Mouse (Mus musculus) hindbrain, postnatal 0 days (tissue): ENCODE results near the gene Rbm6. TPM values are rescaled to one million over a fixed set of nuclear protein-coding genes. Genes with fewer than 3 reads are reported as not detected.
A peak's percentile ranks its signal among the peaks of the same experiment; 100 is the strongest.

ENCODE experiments used
- ATAC-seq: fragments of 200-750 bp; cut with Nextera tagmentation; 2 replicates; pipeline ENCODE4 v1.8.0; 2017; ENCODE audit warnings: mild to moderate bottlenecking, moderate TSS enrichment, moderate library complexity
- DNase-seq: peaks from one replicate; pipeline ENCODE4 v3.0.0-alpha.2; 2015; ENCODE audit warnings: low spot score
- H3K27ac ChIP-seq: fragments of 300-500 bp; sonication (generic); 2 replicates; pipeline ENCODE4 v1.5.1; 2014; ENCODE audit warnings: mild to moderate bottlenecking
- H3K27me3 ChIP-seq: fragments of 300-500 bp; sonication (generic); 2 replicates; pipeline ENCODE4 v1.6.1; 2014; ENCODE audit warnings: low read length, mixed read lengths; ENCODE audit not compliant: insufficient read depth
- H3K36me3 ChIP-seq: fragments of 300-500 bp; sonication (generic); 2 replicates; pipeline ENCODE4 v1.6.1; 2014; ENCODE audit warnings: low read length, mixed read lengths; ENCODE audit not compliant: insufficient read depth
- H3K4me1 ChIP-seq: fragments of 300-500 bp; sonication (generic); 2 replicates; pipeline ENCODE4 v1.6.1; 2014; ENCODE audit warnings: antibody characterized with exemption, low read length, mixed read lengths; ENCODE audit not compliant: insufficient read depth
- H3K4me2 ChIP-seq: fragments of 300-500 bp; sonication (generic); 2 replicates; pipeline ENCODE4 v1.6.1; 2014; ENCODE audit warnings: low read depth, mild to moderate bottlenecking, low read length, moderate library complexity, mixed read lengths
- H3K4me3 ChIP-seq: fragments of 300-500 bp; sonication (generic); 2 replicates; pipeline ENCODE4 v1.5.1; 2014; ENCODE audit warnings: low read length
- H3K9ac ChIP-seq: fragments of 300-500 bp; sonication (generic); replicated peaks from 2 replicates; pipeline ENCODE4 v1.6.1; 2014; ENCODE audit warnings: mild to moderate bottlenecking, low read length, moderate library complexity, mixed read lengths
- H3K9me3 ChIP-seq: fragments of 300-500 bp; sonication (generic); 2 replicates; pipeline ENCODE4 v1.6.1; 2016; ENCODE audit warnings: low read length, mixed read lengths
- CTCF ChIP-seq: IDR thresholded peaks from 2 replicates; pipeline ENCODE4 v1.5.1; 2016; ENCODE audit warnings: antibody characterized with exemption, control low read depth, low read depth
- WGBS: fragments of 180-500 bp; shearing (Covaris S2); extraction: QIAGEN DNeasy Blood & Tissue Kit; methylation state at CpG from one replicate; pipeline ENCODE4 v1.1.7; 2014; 5-methylcytosine and 5-hydroxymethylcytosine counted together
- polyA plus RNA-seq: library from polyadenylated mRNA; unstranded; fragments of >200 nt; fragmentation: Nextera tagmentation; extraction: Ambion mirVana; gene quantifications from 2 replicates; pipeline ENCODE4 v1.2.1, GENCODE M21; 2015
- total RNA-seq: library from RNA; depleted of rRNA; stranded (reverse); fragments of >200 nt; gene quantifications from 2 replicates; pipeline ENCODE4 v1.2.3, GENCODE M21; 2014

Rbm6 gene
- total and polyA plus RNA-seq, 2 experiments from 2014 or later: 55.0 to 62.3 TPM

DNA sequence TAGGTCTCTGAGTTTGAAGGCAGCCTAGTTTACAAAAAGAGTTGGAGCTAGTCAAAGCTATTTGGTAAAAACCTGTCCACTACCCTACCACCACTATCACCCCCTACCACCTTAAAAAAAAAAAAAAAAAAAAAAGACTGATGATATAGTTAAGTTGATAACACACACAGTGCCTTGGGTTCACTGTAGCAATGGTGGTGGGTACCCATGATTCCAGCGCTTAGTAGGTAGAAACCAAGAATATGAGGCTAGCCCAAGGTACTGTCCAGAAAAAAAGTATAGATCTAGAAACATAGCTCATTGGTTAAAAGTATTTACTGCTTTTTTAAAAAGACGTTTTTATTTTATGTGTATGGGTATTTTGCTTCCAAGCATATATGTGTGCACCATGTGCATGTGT lies 30.3 kb downstream of the Rbm6 start:
- no peak overlapping the region for H3K4me3 ChIP-seq
- no peak overlapping the region for H3K27ac ChIP-seq
- H3K4me1 ChIP-seq: no peaks in the 10 kb centered on the region
- ATAC-seq (no peak), DNase-seq (no peak)
- H3K27me3 ChIP-seq: no peaks in the 10 kb centered on the region
- H3K36me3 ChIP-seq: no peaks in the 10 kb centered on the region; the same call in 1 of the 2 replicates
- no peak overlapping the region for H3K9ac ChIP-seq
- WGBS: 97% methylated on average over 2 of the region's 2 CpGs
- H3K9me3 ChIP-seq: no peaks in the 10 kb centered on the region
- no peak for TF ChIP-seq CTCF
- no peak overlapping the region for H3K4me2 ChIP-seq

DNA sequence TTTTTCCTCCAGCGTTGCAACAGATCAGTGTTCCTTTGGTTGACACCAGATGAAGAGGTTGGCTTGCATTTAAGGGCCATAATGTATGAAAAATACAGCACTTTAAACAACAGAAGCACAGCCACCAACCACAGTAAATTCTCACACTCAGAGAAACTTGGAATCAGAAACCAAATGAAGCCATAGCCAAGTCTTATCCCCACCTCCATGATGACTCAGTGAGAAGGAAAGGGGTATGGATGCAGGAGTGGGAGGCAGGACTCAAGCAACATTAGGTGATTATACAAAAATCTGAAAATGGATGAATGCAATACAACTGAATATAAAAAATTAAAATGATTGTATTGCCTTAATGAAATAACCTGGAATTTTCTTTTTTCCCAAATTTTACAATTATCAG lies 34.2 kb downstream of the Rbm6 start:
- ATAC-seq (no peak), DNase-seq (no peak)
- no peaks in the 10 kb centered on the region for H3K9me3 ChIP-seq
- no peak overlapping the region for H3K4me2 ChIP-seq
- TF ChIP-seq CTCF: no peak
- no peak overlapping the region for H3K9ac ChIP-seq
- 100% methylated on average over 1 of the region's 1 CpGs for WGBS
- H3K4me1 ChIP-seq: no peaks in the 10 kb centered on the region
- H3K27ac ChIP-seq: no peak overlapping the region
- H3K4me3 ChIP-seq: no peak overlapping the region
- no peaks in the 10 kb centered on the region for H3K27me3 ChIP-seq
- no peaks in the 10 kb centered on the region; the same call in 1 of the 2 replicates for H3K36me3 ChIP-seq

DNA sequence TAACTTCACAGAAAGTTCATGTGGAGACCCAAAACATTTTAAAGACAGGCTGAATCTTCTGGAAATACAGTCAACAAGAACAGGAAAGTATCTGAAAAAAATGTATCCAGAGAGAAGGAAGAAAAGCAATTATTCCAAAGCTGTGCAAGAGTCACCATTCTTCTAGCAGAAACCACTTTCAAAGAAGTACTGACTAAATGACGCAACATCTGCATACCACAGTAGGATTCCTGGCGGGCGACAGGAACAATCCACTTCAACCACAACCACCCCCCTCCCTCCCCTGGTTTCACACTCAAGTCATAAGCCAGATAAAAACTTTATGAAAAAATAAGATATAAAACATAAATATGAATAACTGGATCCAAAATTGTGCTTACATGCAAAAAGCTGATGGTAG lies 39.2 kb downstream of the Rbm6 start:
- Histone ChIP-seq H3K4me1 (no peaks in the 10 kb centered on the region), H3K4me2 (no peak overlapping the region), H3K9ac (no peak overlapping the region), H3K27ac (no peak overlapping the region), H3K27me3 (no peaks in the 10 kb centered on the region), H3K36me3 (peaks cover 6% of the 10 kb centered on the region; the same call in 1 of the 2 replicates), H3K9me3 (no peaks in the 10 kb centered on the region), H3K4me3 (no peak overlapping the region)
- 86% methylated on average over 3 of the region's 3 CpGs for WGBS
- ATAC-seq (no peak), DNase-seq (no peak)
- no peak for TF ChIP-seq CTCF

DNA sequence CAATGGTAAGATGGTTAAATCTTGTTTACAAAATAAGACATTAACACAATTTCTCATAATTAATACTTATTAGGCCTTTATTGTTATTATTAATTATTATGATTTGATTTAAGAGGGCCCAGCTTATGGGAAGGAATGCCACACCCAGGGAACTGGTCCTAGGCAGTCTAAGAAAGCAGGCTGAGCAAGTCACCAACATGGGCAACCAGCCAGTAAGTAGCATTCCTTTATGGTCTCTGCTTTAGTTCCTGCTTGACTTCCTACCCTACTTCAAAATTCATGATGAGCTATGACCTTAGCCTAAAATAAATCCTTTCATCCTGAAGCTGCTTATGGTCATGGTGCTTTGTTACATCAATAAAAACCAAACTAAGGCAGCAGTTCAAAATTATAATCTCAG lies 41.3 kb downstream of the Rbm6 start:
- Histone ChIP-seq H3K9me3 (no peaks in the 10 kb centered on the region), H3K4me3 (no peak overlapping the region), H3K4me1 (no peaks in the 10 kb centered on the region), H3K27me3 (no peaks in the 10 kb centered on the region), H3K9ac (no peak overlapping the region), H3K4me2 (no peak overlapping the region), H3K27ac (no peak overlapping the region), H3K36me3 (peaks cover 6% of the 10 kb centered on the region; the same call in 1 of the 2 replicates)
- DNase-seq: no peak
- no peak for ATAC-seq
- TF ChIP-seq CTCF: no peak

DNA sequence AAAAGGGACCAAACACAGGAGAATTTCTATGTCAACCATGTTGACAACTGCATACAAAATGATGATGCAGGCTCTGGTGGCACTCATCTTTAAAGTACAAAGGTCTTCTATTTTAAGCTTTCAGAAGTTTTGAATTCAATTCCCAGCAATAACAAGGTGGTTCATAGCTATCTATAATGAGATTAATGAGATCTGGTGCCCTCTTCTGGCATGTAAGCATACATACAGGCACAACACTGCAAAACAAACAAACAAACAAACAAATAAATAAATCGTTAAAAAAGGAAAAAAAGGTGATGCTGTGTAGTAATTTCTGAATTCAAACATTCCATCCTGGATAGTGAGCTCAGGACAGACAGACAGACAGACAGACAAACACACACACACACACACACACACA lies 60.9 kb downstream of the Rbm6 start:
- ATAC-seq (no peak), DNase-seq (no peak)

DNA sequence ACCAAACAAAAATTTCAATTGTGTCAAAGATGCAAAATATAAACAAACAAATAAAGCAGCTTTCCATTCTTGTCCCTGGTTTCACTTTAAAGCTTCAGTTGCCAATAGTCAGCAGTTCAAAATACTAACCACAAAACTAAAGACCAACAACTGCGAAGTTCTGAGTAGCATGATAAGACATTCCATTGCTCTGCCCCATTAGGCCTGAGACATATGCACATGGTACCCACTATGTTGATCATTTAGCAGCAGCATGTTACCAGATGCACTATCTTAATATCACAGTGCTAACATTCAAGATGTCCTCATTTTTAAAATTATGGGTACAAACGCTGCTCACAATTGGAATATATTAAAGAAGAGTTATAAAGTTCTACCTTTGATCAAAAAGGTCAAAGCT lies 62.1 kb downstream of the Rbm6 start:
- H3K9ac ChIP-seq: no peak overlapping the region
- H3K4me2 ChIP-seq: no peak overlapping the region
- no peaks in the 10 kb centered on the region for H3K27me3 ChIP-seq
- no peak overlapping the region for H3K27ac ChIP-seq
- TF ChIP-seq CTCF: no peak
- no peaks in the 10 kb centered on the region for H3K4me1 ChIP-seq
- no peak for ATAC-seq
- no peak overlapping the region for H3K4me3 ChIP-seq
- WGBS: 95% methylated on average over 2 of the region's 2 CpGs
- H3K9me3 ChIP-seq: no peaks in the 10 kb centered on the region
- H3K36me3 ChIP-seq: 0 out of 2 replicates have a peak, but pooled peaks cover 5% of the 10 kb centered on the region
- DNase-seq: no peak

More for the DNA sequence above, 60.9 kb downstream of the Rbm6 start:
- H3K9me3 ChIP-seq: no peaks in the 10 kb centered on the region
- H3K4me1 ChIP-seq: no peaks in the 10 kb centered on the region
- no peak overlapping the region for H3K9ac ChIP-seq
- WGBS: 91% methylated on average over 1 of the region's 1 CpGs
- H3K4me3 ChIP-seq: no peak overlapping the region
- no peak overlapping the region for H3K4me2 ChIP-seq
- no peak overlapping the region for H3K27ac ChIP-seq
- no peaks in the 10 kb centered on the region for H3K27me3 ChIP-seq
- TF ChIP-seq CTCF: 0 out of 2 replicates have a peak, but pooled peaks have one; percentile 12
- H3K36me3 ChIP-seq: 0 out of 2 replicates have a peak, but pooled peaks cover 8% of the 10 kb centered on the region

DNA sequence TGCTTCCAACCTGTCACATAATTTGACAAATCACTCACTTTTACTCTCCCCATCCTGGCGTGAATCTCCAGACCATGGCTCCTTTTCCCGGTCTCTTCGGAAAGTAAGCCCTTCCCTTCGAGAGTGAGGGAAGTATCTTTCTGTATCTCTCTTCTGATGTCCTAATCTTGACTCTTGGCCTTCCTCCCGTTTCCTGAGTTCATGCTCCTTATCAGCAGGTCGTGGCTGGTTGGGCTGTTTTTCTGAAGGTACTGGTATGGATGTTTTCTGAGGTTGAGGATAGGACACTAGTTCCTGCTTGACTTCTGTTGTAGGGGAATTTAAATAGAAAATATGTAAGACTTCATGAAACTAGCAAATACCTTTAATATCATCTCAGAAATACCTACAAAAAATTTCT lies 81.3 kb downstream of the Rbm6 start:
- no peak overlapping the region for H3K4me3 ChIP-seq
- no peak overlapping the region for H3K27ac ChIP-seq
- no peak overlapping the region for H3K9ac ChIP-seq
- no peak for TF ChIP-seq CTCF
- H3K4me2 ChIP-seq: no peak overlapping the region
- WGBS: 88% methylated on average over 6 of the region's 6 CpGs
- ATAC-seq (no peak), DNase-seq (no peak)
- H3K9me3 ChIP-seq: no peaks in the 10 kb centered on the region
- H3K36me3 ChIP-seq: peaks cover 40% of the 10 kb centered on the region
- H3K27me3 ChIP-seq: no peaks in the 10 kb centered on the region
- no peaks in the 10 kb centered on the region for H3K4me1 ChIP-seq
